Mouse (Mus musculus): ENCODE data around the gene Boc.

- TF ChIP-seq POLR2A (IDR thresholded peaks at IDR 0.05; ENCODE audit: insufficient read depth, low read depth, low read length) (no peak), CTCF (IDR thresholded peaks at IDR 0.05) (no peak)
Observed at GRCm38 (mm10) chr16:44604021-44604616, 45.4 kb upstream of the Boc start.

Measured in heart, adult 2 months (tissue).